Mouse (Mus musculus) ES-E14 (cell line): Measurements from ENCODE around the gene Gm21974. TPM values are rescaled to one million over a fixed set of nuclear protein-coding genes. Genes with fewer than 3 reads are reported as not detected.

Experiments
- DNase-seq: peaks from one replicate; pipeline ENCODE4 v3.0.0-alpha.2; 2013; ENCODE audit warnings: low read depth, low spot score
- H3K27ac ChIP-seq: 2 replicates; pipeline ENCODE4 v1.5.1; 2012; ENCODE audit warnings: low read depth, mild to moderate bottlenecking, low read length, moderate library complexity, mixed read lengths; ENCODE audit not compliant: poor library complexity, insufficient read depth, severe bottlenecking
- H3K36me3 ChIP-seq: 2 replicates; pipeline ENCODE4 v1.6.1; 2012; ENCODE audit warnings: mild to moderate bottlenecking, low read length, moderate library complexity, mixed read lengths; ENCODE audit not compliant: control insufficient read depth, poor library complexity, insufficient read depth, severe bottlenecking
- H3K4me1 ChIP-seq, 2 experiments: fragments of 150-350 bp in 1 of 2; sonication (generic) in 1 of 2; 2 replicates each; pipeline ENCODE4 v1.6.1; 2012; ENCODE audit warnings: low read length in 2 of 2, mild to moderate bottlenecking in 1 of 2, mixed read lengths in 1 of 2; ENCODE audit not compliant: control insufficient read depth in 2 of 2, insufficient read depth in 2 of 2, poor library complexity in 1 of 2
- H3K4me3 ChIP-seq, 2 experiments: fragments of 150-350 bp in 1 of 2; sonication (generic) in 1 of 2; 2 replicates each; pipeline ENCODE4 v1.5.1; 2012; ENCODE audit warnings: low read length in 2 of 2, low read depth in 1 of 2, mild to moderate bottlenecking in 1 of 2, mixed read lengths in 1 of 2; ENCODE audit not compliant: insufficient read depth in 1 of 2, poor library complexity in 1 of 2, severe bottlenecking in 1 of 2
- H3K9ac ChIP-seq: 2 replicates; pipeline ENCODE4 v1.6.1; 2012; ENCODE audit warnings: low read depth, mild to moderate bottlenecking, low read length, mixed read lengths; ENCODE audit not compliant: poor library complexity, insufficient read depth, severe bottlenecking
- H3K9me3 ChIP-seq: fragments of 150-350 bp; sonication (generic); 2 replicates; pipeline ENCODE4 v1.6.1; 2012; ENCODE audit warnings: low read depth, mild to moderate bottlenecking, low read length; ENCODE audit not compliant: control insufficient read depth, insufficient read depth
- CHD2 ChIP-seq: IDR thresholded peaks from 2 replicates; pipeline ENCODE4 v1.6.1; 2014; ENCODE audit warnings: mild to moderate bottlenecking, low read depth, low read length, inconsistent platforms
- HCFC1 ChIP-seq: IDR thresholded peaks from 2 replicates; pipeline ENCODE4 v1.6.1; 2012; ENCODE audit warnings: low read length, inconsistent platforms, borderline replicate concordance; ENCODE audit not compliant: insufficient read depth
- MAFK ChIP-seq: IDR thresholded peaks from 2 replicates; pipeline ENCODE4 v1.6.1; 2014; ENCODE audit warnings: mild to moderate bottlenecking, low read depth, low read length, inconsistent platforms; ENCODE audit not compliant: insufficient read depth
- ZC3H11A ChIP-seq: IDR thresholded peaks from 2 replicates; pipeline ENCODE4 v1.6.1; 2012; ENCODE audit warnings: low read depth, mild to moderate bottlenecking, inconsistent platforms, low read length, borderline replicate concordance
- ZNF384 ChIP-seq: IDR thresholded peaks from 2 replicates; pipeline ENCODE4 v1.6.1; 2012; ENCODE audit warnings: low read depth, low read length, inconsistent platforms
- in situ Hi-C, 2 experiments: fragments of 600-800 bp; cut with MboI; formaldehyde crosslinking; loops; one replicate each; pipeline ENCODE4 v1.15.1; 2025; ENCODE audit warnings: low sequenced_read_pairs in 2 of 2, inconsistent platforms in 1 of 2; ENCODE audit not compliant: unreplicated experiment in 2 of 2
- total RNA-seq: library from RNA; depleted of rRNA; stranded (reverse); fragments of 300-350 nt; gene quantifications from 2 replicates; pipeline ENCODE4 v1.2.3, GENCODE M21; 2012

Gene Gm21974
- total RNA-seq, 1 experiment: not detected

- Histone ChIP-seq H3K4me1 (peaks cover 0 to 9% of the 10 kb centered on the region in 2 experiments; a peak in 1 of 4 replicates), H3K9me3 (no peaks in the 10 kb centered on the region), H3K9ac (no peak within 1 kb of the TSS), H3K4me3 (no peak within 1 kb of the TSS), H3K27ac (no peak within 1 kb of the TSS), H3K36me3 (peaks cover 28% of the 10 kb centered on the region)
- TF ChIP-seq MAFK: no peak
- TF ChIP-seq HCFC1: no peak
- no peak for TF ChIP-seq CHD2
- no peak for TF ChIP-seq ZNF384
- TF ChIP-seq ZC3H11A: no peak
- DNase-seq: no peak
- in situ Hi-C loops: no loop called here
Measured at GRCm38 (mm10) chr7:127890798-127891197, 4.5 kb downstream of the Gm21974 start, which contains the start of gene Prss53. Gene Prss53 (minus strand): TSS chr7:127890970.

GRCm38 (mm10) chr7:127888821-127889220, 6.4 kb downstream of the Gm21974 start:
- no peak for DNase-seq
- in situ Hi-C loops: no loop called here
- Histone ChIP-seq H3K27ac (no peak overlapping the region), H3K36me3 (peaks cover 40% of the 10 kb centered on the region), H3K9me3 (no peaks in the 10 kb centered on the region), H3K4me1 (peaks cover 0 to 7% of the 10 kb centered on the region in 2 experiments; a peak in 1 of 4 replicates), H3K4me3 (no peak overlapping the region), H3K9ac (no peak overlapping the region)
- TF ChIP-seq MAFK (no peak), CHD2 (no peak), ZC3H11A (no peak), ZNF384 (no peak), HCFC1 (no peak)

- TF ChIP-seq ZNF384 (no peak), ZC3H11A (no peak), MAFK (no peak), HCFC1 (no peak), CHD2 (no peak)
- peaks cover 45% of the 10 kb centered on the region for H3K36me3 ChIP-seq
- H3K27ac ChIP-seq: no peak overlapping the region
- no peak overlapping the region for H3K9ac ChIP-seq
- DNase-seq: no peak
- no peaks in the 10 kb centered on the region for H3K9me3 ChIP-seq
- peaks cover 0 to 7% of the 10 kb centered on the region in 2 experiments; a peak in 1 of 4 replicates for H3K4me1 ChIP-seq
- H3K4me3 ChIP-seq: no peak overlapping the region
- in situ Hi-C loops: no loop called here
Measured at GRCm38 (mm10) chr7:127887781-127888180, 7.5 kb downstream of the Gm21974 start.

GRCm38 (mm10) chr7:127887191-127887590, 8.1 kb downstream of the Gm21974 start:
- TF ChIP-seq HCFC1: no peak
- no peak for TF ChIP-seq MAFK
- H3K27ac ChIP-seq: no peak overlapping the region
- H3K4me3 ChIP-seq: no peak overlapping the region
- in situ Hi-C loops: no loop called here
- no peak for DNase-seq
- H3K36me3 ChIP-seq: peaks cover 49% of the 10 kb centered on the region
- H3K9me3 ChIP-seq: no peaks in the 10 kb centered on the region
- peaks cover 0 to 7% of the 10 kb centered on the region in 2 experiments; a peak in 1 of 4 replicates for H3K4me1 ChIP-seq
- no peak overlapping the region for H3K9ac ChIP-seq

- H3K9ac ChIP-seq: no peak overlapping the region
- no peak overlapping the region for H3K4me3 ChIP-seq
- no peaks in the 10 kb centered on the region for H3K9me3 ChIP-seq
- TF ChIP-seq MAFK (no peak), ZNF384 (no peak), CHD2 (no peak), ZC3H11A (no peak), HCFC1 (no peak)
- DNase-seq: no peak
- H3K4me1 ChIP-seq: peaks cover 0 to 7% of the 10 kb centered on the region in 2 experiments; a peak in 1 of 4 replicates
- peaks cover 55% of the 10 kb centered on the region for H3K36me3 ChIP-seq
- in situ Hi-C loops: no loop called here
- no peak overlapping the region for H3K27ac ChIP-seq
Measured at GRCm38 (mm10) chr7:127886551-127886950, 8.7 kb downstream of the Gm21974 start.
